Mouse (Mus musculus): ENCODE measurements at regions not wholly inside any gene's neighbourhood (a gene's known extent, or its start where the extent isn't known, plus 50 kb on each side); places are given as distances from the start of the nearest gene placed in this dataset.

GRCm38 (mm10) chr17:79498321-79498720 lies 113.3 kb upstream of the Rmdn2 start:
- DNase-seq (ENCODE audit: low read depth, low spot score) = no peak

DNA sequence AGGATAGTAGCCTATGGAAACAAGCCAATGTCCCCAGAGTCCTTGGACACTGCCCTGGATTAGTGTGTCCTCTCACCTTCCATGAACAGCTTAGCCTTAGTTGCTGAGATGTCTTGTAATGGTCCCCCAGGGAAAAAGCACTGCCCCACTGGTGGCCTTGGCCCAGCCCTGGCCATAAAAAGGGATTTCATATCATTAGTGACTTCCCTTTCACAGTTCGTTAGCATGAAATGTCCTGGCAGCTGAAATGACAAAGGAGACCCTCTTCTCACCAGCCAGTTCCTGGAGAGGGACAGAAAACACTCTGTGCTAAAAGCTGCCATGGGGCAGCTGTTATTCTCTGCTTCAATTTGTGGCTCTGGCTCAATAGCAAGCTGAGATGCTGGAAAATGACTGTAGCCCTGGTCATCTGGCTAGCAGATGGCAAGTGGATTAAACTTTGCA lies 110.6 kb upstream of the Rmdn2 start:
- no peak for DNase-seq (ENCODE audit: low read depth, low spot score)

GRCm38 (mm10) chr17:79501926-79502325 lies 109.7 kb upstream of the Rmdn2 start:
- no peak for DNase-seq (ENCODE audit: low read depth, low spot score)

DNA sequence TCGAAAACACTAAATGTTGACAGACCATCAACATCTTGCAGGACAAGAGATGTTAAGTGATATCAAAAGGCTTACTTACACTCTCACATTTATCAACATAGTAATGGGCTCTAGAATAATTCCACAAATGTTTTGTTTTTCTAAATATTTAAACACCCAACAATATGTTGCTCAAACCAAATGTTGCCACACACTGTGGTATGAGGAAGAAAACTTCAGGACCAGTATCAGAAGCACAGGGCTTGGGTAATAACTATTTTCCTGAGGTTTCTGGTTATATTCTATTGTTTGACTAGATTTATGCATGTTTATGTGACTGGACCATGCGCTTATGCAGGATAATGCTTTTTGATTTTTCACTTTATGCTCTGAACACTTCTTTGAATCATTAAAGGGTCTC lies 108.6 kb upstream of the Rmdn2 start:
- no peak for DNase-seq (ENCODE audit: low read depth, low spot score)

DNA sequence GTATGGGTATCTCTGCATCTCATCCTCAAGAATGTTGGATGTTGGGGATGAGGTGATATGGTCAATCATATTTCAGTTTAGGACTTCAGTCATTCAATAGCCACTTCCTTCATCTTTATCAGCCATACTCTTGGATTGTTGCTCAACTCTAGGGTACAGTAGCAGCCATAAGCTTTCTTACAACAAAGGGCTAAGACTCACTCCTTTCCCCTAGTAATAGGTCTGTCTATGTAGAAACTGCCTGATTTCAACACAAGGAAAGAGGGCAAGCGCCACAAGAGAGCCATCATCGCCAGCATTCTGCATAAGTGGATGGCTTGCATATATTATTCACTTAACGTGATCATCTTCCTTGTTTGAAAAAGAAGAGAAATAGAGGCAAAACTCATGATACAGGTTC lies 107.5 kb upstream of the Rmdn2 start:
- DNase-seq (ENCODE audit: low read depth, low spot score) = no peak

DNA sequence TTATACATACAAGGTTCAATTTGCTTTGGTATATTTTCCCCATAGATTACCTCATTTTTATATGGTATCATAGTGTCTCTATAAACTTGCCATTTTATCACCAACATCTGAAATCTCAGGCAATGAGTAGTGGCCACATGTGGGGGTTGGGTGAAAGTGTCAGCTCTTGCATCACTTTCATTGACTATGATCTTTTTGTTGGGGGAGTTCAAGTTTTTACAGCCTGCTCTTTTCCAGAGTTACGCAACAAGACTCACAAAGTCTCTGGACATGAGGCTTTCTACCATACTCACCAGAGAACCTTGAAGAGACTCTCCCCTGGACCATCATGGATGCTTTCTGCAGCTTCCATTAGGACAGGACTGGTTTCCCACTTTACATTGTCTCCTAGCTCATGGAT lies 106.1 kb upstream of the Rmdn2 start:
- no peak for DNase-seq (ENCODE audit: low read depth, low spot score)

GRCm38 (mm10) chr17:79509281-79509680 lies 102.4 kb upstream of the Rmdn2 start:
- DNase-seq (ENCODE audit: low read depth, low spot score) = no peak

DNA sequence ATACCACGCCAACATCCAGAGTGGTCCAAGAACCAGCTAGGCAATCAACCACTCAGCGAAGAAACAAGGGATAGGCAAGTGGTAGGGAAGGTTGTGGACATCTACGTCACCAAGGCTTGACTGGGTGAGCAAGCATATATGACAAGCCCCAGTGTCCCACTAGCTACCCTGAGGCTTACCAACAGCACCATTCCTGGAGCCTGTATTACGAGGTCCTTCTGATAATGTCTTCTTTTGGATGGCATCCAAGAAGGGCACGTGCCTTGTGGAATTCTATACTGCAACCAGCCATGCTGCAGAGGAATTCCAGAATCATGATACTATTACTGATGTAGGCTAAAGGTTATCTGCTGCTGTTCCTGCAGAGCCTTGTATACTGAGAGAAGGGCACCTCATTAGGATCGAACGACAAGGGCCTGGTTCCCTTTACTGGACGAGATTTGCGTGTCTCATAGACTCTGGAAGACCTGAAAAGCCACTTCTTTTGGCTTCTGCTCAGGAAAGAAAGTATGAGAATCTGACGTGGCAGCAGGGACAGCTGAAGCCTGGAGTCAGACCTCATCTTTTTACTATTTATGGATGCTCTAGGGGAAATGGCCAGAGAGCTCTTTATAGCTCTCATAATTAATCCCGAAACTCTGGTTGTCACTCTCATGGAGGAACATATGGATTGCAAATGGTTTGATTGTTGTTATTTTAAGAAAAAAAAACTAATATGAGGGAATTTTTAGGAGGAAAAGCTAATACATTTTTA lies 101.5 kb upstream of the Rmdn2 start:
- no peak for DNase-seq (ENCODE audit: low read depth, low spot score)

GRCm38 (mm10) chr17:79511218-79511617 lies 100.4 kb upstream of the Rmdn2 start:
- DNase-seq (ENCODE audit: low read depth, low spot score) = no peak

DNA sequence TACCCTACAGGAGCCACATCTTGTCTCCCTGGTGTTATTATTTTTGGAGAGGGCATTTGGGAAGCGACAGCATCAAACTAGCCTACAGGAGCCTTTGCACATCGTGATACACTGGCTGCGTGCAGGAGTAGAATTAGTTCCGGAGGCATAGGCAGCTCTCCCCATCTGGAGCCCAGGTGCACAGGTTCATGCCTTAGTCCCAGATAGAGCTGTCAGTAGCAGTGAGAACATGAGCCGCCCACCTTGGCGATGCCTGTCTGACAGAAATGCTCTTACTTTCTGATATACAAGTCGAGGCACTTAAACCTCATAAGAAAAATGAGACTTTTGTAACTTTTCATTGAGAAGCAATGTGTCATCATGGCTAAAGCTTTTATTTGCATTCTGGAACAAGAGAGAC lies 97.6 kb upstream of the Rmdn2 start:
- no peak for DNase-seq (ENCODE audit: low read depth, low spot score)

DNA sequence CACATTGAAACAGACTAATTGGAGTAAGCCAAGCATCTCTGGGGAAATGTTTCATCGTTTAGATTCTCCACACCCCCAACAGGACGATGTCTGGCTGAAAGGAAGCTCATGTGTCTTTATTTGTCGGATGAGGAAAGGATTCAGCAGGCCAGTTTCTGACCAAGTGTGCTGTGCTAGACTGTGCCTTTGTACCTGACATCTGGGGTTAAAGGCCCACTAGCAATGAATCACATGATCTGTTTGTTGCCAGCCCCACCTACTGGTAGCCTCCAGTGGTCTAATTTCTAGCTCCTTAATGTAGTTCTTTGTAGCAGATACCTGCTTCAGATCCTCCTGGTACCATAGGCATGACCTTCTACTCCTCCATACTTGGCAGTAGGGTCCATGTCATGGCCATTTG lies 93.5 kb upstream of the Rmdn2 start:
- no peak for DNase-seq (ENCODE audit: low read depth, low spot score)

GRCm38 (mm10) chr17:79518696-79519095 lies 93.0 kb upstream of the Rmdn2 start:
- no peak for DNase-seq (ENCODE audit: low read depth, low spot score)

DNA sequence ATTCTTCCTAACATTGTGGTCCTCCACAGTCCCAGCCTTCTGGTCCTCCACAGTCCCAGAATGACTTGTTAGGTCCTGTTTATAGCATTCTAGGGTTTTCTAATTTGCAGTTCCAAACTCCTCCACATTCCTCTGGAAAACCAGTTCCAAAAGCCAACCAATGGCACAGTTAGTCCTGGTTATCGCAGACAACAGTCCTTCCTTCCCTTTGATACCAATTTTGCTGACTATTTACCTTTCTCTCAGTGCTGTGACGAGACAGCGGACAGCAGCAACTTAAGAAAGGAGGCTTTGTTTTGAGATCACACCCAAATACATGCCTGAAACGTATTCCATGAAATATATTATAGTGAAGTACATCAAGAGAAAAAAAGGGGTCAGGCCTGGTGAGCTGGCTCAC lies 92.3 kb upstream of the Rmdn2 start:
- no peak for DNase-seq (ENCODE audit: low read depth, low spot score)

- DNase-seq (ENCODE audit: low read depth, low spot score) = no peak
Measured at GRCm38 (mm10) chr17:79520283-79520682, 91.4 kb upstream of the Rmdn2 start.

DNA sequence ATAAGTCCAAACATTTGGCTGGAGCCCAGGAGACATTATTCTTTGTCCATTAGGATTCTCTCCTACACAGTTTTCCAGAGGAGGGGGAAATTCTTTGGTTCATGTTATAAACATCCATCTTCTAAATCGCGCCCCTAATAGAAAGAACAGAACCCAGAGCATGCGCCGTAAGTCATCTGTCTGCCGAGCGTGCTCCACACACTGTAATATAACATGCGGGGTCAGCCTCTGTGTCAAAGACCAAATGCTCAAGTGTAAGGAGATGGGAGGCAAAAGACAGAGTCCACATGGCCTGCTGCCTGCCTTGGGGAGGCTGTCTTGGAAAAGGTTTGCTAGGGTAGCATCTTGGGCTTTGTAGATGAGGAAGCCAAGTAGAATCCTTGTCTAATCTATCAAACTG lies 90.0 kb upstream of the Rmdn2 start:
- no peak for DNase-seq (ENCODE audit: low read depth, low spot score)

DNA sequence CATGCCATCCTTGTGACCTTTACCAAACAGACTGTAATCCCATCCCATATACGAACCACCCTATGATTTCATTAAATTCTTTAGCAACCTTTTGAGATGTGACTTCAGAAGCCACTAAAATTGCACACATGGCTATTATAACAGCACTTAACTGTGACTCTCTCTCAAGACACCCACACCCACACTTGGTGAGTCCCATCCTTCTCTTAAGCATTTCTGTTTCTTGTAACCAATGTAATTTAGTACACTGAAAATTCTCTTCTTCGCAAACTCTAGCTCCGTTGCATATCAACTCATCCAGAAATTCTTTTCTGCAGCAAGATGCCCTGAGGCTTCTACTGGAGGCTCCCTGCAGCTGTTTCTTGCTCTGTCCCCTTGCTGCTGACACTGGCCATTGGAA lies 88.4 kb upstream of the Rmdn2 start:
- no peak for DNase-seq (ENCODE audit: low read depth, low spot score)

- no peak for DNase-seq (ENCODE audit: low read depth, low spot score)
Measured at GRCm38 (mm10) chr17:79527391-79527790, 84.3 kb upstream of the Rmdn2 start.

DNA sequence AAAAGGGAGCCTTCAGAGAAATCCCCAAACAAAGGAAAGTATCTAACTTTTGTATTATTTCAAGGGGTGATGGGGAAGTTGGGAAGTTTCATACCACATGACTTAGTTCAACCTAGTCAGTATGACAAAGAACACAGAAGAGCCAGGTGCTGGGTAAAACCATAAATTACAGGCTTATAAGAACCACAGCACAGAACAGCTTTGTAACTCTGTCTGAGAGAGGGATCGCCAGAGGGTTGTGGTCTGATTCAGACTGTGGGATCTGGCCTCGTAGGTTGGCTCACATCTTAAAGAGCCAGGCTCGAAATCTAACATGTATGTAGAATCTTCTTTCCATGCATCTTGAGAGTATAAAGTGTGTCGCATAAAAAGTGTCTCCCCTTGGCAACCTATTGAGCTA lies 75.1 kb upstream of the Rmdn2 start:
- peak; percentile 10 for DNase-seq (ENCODE audit: low read depth, low spot score)

GRCm38 (mm10) chr17:79538789-79539188 lies 72.9 kb upstream of the Rmdn2 start:
- no peak for DNase-seq (ENCODE audit: low read depth, low spot score)

DNA sequence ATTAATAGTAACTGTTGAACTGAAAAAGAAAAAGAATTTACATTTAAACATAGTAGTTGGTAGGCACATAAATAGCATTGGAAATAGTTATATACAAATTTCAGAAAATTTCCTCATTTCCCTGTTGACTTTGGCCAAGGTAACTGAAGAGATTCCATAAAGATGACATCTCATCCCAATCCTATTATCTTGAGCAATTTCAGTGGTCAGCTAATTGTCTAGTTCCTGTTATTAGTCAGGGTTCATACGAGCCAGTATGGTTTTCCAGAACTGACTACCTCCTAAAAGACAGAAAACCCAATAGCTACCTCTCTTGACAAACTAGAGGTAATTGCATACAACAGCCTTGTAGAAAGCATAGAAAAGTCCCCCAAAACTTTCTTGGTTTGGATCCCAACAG lies 71.6 kb upstream of the Rmdn2 start:
- no peak for DNase-seq (ENCODE audit: low read depth, low spot score)

DNA sequence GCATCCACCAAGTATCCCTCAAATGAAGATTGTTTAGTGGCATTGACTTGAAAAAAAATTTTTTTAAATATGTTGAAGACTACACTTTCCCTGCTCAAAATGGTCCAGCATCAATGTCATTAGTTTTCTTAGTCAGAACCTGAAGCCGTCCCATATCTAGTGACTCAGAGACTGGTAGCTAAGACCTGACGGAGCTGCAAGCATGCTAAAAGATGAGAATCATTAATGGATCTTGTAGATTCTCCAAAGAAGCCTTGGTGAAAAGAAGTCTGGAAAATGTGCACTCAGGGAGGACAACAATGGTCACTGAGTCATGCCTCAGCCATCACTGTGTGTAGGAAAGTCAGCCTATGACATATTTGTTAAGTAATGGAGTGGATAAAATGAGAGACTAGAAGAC lies 71.2 kb upstream of the Rmdn2 start:
- no peak for DNase-seq (ENCODE audit: low read depth, low spot score)

DNA sequence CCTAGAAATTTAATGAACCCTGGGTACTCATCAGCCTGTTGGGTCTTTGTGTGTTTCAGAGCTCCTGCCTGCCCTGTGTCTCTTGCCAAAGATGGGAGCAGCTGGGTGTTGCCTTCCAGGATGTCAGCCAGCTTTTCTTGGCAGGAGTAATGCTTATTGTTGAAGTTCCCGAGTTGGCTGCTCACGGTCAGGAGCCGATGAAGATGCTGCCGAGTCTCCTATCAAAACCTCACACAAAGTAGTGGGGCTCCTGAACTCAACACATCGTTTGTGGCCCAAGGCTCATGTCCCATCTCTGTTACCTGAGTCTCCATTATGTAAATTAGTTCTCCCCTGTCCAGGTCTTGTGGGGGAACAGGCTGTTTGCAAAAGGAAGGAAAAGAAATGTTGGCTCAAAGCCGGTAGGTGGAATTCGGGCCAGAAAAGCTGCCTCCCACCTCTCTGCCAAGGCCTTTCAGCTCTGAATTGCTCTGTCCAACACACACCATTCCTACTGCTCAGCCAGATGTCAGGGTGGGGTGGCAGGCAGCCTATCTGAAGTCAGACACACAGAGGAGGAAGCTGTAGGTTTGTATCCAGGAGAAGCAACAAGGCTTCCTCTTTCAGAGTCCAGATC lies 67.6 kb upstream of the Rmdn2 start:
- no peak for DNase-seq (ENCODE audit: low read depth, low spot score)

- no peak for DNase-seq (ENCODE audit: low read depth, low spot score)
Measured at GRCm38 (mm10) chr17:79545878-79546277, 65.8 kb upstream of the Rmdn2 start.

GRCm38 (mm10) chr17:79547075-79547474 lies 64.6 kb upstream of the Rmdn2 start:
- DNase-seq (ENCODE audit: low read depth, low spot score) = no peak
